Mouse (Mus musculus) brain, embryonic 14.5 days (tissue): ENCODE measurements around the gene Ccl4.

Experiments used
- CTCF ChIP-seq: fragments of 200-500 bp; IDR thresholded peaks from 2 replicates; pipeline ENCODE4 v1.5.1; 2012; ENCODE audit warnings: inconsistent platforms, mild to moderate bottlenecking, moderate library complexity, borderline replicate concordance; ENCODE audit not compliant: insufficient read depth, insufficient read length; ENCODE audit errors: extremely low read depth
- POLR2A ChIP-seq: fragments of 200-500 bp; IDR thresholded peaks from 2 replicates; pipeline ENCODE4 v1.6.1; 2012; ENCODE audit warnings: mild to moderate bottlenecking, inconsistent platforms, borderline replicate concordance; ENCODE audit not compliant: poor library complexity, insufficient read depth, insufficient read length, severe bottlenecking; ENCODE audit errors: extremely low read depth

DNA sequence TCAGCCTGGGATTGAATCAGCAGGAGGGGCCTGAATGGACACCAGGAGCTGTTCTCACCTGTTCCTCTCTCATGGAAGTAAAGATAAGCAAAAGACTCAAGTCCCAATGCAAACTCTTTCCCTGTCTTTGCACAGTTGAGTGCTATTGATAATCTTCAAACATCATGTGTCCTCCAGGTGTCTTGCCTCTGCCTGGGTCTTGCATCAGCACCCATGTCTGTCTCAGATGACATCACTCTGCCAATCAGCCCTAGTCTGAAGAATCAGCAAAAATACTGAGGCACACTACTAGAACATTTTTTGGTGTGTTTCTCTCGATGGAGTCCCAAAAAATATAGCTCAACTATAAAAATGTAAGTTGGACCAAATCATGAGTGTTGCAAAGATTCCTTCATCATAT, 29.6 kb downstream of the Ccl4 start:
- TF ChIP-seq POLR2A: no peak
- no peak for TF ChIP-seq CTCF
